Mouse (Mus musculus): ENCODE results near the gene Rad54l. TPM values are rescaled to one million over a fixed set of nuclear protein-coding genes. Genes with fewer than 3 reads are reported as not detected.
A peak's percentile ranks its signal among the peaks of the same experiment; 100 is the strongest.

The Rad54l gene
- 22.4 and 25.9 TPM in 2 replicates for polyA plus RNA-seq (2011; ENCODE audit: insufficient read depth, insufficient read length, low replicate concordance, missing spikeins)

DNA sequence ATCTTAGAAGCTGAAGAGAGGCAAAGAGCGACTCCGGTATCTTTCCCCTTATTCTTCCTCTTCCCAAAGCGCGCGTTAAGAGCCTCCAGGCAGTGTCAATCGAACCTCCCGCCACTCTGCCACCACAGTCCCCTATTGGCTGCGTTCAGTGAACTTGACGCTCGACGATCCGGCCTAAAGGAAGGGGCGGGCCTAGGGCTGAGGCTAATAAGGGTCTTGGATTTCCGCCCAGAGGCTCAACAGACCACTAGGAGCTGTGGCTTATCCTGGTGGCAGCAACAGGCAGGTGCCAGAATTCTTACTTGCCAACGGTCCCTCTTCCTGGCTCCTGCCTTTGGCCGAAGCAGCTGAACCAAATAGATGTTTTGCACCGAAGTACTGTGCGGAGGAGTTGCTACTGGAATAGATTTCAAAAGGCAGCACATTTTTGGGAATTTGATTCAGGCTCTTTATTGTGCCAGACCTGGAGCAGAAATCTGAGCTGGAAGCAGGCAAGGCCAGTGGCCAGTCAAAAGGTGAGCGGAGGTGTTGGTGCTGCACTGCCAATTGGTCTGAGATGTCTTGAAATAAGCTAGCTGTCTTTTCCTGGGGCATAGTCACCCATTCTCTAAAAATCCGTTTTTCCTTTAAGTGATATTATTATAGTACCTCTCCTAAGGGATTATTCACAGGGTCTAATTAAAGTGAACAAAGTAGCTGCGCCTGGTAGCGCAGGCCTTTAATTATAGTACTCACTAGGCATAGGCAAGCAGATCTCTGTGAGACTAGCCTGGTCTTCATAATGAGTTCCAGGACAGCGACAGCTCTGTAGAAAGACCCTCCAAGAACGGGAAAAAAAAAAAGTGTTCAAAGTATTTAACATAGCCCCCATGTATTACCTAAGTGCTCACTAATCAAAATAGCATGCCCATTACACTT lies at the start of gene Rad54l, which contains the start of gene Pomgnt1:
TSS of gene Rad54l (minus strand) at position 89 of the 918 bp plus-strand sequence.
TSS of gene Pomgnt1 (plus strand) at position 239 of the 918 bp plus-strand sequence.
- peak within 1 kb of the TSS; percentile 8; the same call in 1 of the 2 replicates for H3K27ac ChIP-seq (ENCODE audit: control insufficient read depth, insufficient read depth, low read depth, low read length, poor library complexity)
- WGBS, result 3% methylated on average over 24 of the region's 24 CpGs
- H3K4me3 ChIP-seq (replicated peaks; ENCODE audit: control insufficient read depth, low read depth, low read length), result peak within 1 kb of the TSS; percentile 74
- TF ChIP-seq POLR2A (IDR thresholded peaks at IDR 0.05; ENCODE audit: borderline replicate concordance, control insufficient read depth, low read depth, low read length), result peak; percentile 38; the same call in 1 of the 2 replicates
- 0 out of 2 replicates have a peak, but pooled peaks have one; percentile 11 for TF ChIP-seq CTCF (IDR thresholded peaks at IDR 0.05; ENCODE audit: control insufficient read depth, insufficient read depth, low read length)
- no peaks in the 10 kb centered on the region; the same call in none of the 2 replicates for H3K4me1 ChIP-seq (ENCODE audit: control insufficient read depth, insufficient read depth, low read length)

DNA sequence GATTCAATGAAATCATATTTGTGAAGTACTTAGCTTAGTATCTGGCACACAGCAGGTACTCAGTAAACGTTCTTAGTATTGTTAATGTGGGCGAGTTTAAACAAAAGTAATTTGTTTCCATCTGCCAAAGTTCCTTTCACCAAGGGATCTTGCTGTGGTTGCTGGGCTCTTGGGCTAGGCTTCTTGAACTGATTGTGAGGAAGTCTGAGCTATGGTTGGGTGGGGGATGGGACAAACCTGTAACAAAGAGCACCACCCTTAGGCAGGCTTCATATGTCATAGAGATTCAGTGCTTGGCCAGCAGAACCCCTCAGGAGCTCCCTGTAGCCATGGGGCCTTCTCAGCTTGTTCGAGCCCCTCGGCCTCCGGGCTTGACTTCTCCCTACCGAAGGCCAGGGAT lies 49.6 kb upstream of the Rad54l start, which contains the start of the genes 1700042G07Rik and Gm49337:
TSS of gene 1700042G07Rik (plus strand) at position 301 of the 400 bp plus-strand sequence.
TSS of gene Gm49337 (plus strand) at position 313 of the 400 bp plus-strand sequence.
- Histone ChIP-seq H3K4me1 (ENCODE audit: control insufficient read depth, insufficient read depth, low read length) (peaks cover 5% of the 10 kb centered on the region), H3K4me3 (replicated peaks; ENCODE audit: control insufficient read depth, low read depth, low read length) (no peak within 1 kb of the TSS), H3K27ac (ENCODE audit: control insufficient read depth, insufficient read depth, low read depth, low read length, poor library complexity) (no peak within 1 kb of the TSS)
- TF ChIP-seq CTCF (IDR thresholded peaks at IDR 0.05; ENCODE audit: control insufficient read depth, insufficient read depth, low read length), result no peak
- TF ChIP-seq POLR2A (IDR thresholded peaks at IDR 0.05; ENCODE audit: borderline replicate concordance, control insufficient read depth, low read depth, low read length), result no peak
- 79% methylated on average over 6 of the region's 6 CpGs for WGBS

DNA sequence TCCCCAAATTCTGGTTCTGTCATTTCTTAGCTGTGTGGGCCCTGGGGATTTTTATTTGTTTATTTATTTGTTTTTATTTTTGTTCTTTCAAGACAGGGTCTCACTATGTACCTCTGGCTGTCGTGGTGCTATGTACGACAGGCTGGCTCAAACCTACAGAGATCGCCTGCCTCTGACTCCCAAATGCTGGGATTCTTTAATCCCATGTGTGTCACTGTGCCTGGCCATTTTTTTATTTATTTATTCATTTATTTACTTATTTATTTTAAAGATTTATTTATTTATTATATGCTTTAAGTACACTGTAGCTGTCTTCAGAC lies 45.8 kb upstream of the Rad54l start:
- TF ChIP-seq CTCF (IDR thresholded peaks at IDR 0.05; ENCODE audit: control insufficient read depth, insufficient read depth, low read length), result no peak
- no peak for TF ChIP-seq POLR2A (IDR thresholded peaks at IDR 0.05; ENCODE audit: borderline replicate concordance, control insufficient read depth, low read depth, low read length)
- 69% methylated on average over 3 of the region's 3 CpGs for WGBS
- Histone ChIP-seq H3K27ac (ENCODE audit: control insufficient read depth, insufficient read depth, low read depth, low read length, poor library complexity) (no peak overlapping the region), H3K4me1 (ENCODE audit: control insufficient read depth, insufficient read depth, low read length) (peaks cover 2% of the 10 kb centered on the region), H3K4me3 (replicated peaks; ENCODE audit: control insufficient read depth, low read depth, low read length) (no peak overlapping the region)

DNA sequence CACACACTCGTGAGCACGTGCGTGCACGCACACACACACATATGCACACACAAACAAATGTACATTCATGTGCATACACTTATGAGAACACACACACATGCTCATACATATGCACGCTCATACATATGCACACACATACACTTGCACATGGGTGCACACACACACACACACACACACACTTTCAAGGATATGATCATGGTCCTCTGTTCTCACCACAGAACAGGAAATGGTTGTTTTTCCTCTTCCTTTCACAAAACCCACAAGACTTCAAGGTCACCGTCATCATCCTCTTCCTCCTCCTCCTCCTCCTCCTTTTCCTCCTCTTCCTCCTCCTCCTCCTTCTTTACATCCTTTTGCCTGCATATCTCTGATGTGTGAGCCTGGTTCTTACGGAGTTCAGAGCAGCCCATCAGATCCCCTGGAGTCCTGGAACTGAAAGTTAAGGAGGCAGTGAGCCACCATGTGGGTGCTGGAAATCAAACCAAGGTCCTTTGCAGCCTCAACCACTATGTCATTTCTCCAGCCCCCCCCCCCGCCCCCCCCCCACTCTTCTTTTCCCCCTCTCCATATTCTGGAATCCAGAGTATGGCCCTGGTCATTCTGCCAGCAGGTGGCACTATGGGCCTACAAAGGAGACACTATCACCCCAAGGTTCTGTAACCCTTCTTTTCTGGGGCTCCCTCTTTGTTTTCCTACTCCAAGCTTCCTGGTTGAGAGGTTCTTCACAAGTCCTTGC lies 45.3 kb upstream of the Rad54l start:
- H3K4me1 ChIP-seq (ENCODE audit: control insufficient read depth, insufficient read depth, low read length), result peaks cover 2% of the 10 kb centered on the region
- TF ChIP-seq CTCF (IDR thresholded peaks at IDR 0.05; ENCODE audit: control insufficient read depth, insufficient read depth, low read length) (peak; percentile 69), POLR2A (IDR thresholded peaks at IDR 0.05; ENCODE audit: borderline replicate concordance, control insufficient read depth, low read depth, low read length) (no peak)
- H3K27ac ChIP-seq (ENCODE audit: control insufficient read depth, insufficient read depth, low read depth, low read length, poor library complexity), result no peak overlapping the region
- WGBS, result 46% methylated on average over 8 of the region's 8 CpGs
- no peak overlapping the region for H3K4me3 ChIP-seq (replicated peaks; ENCODE audit: control insufficient read depth, low read depth, low read length)

DNA sequence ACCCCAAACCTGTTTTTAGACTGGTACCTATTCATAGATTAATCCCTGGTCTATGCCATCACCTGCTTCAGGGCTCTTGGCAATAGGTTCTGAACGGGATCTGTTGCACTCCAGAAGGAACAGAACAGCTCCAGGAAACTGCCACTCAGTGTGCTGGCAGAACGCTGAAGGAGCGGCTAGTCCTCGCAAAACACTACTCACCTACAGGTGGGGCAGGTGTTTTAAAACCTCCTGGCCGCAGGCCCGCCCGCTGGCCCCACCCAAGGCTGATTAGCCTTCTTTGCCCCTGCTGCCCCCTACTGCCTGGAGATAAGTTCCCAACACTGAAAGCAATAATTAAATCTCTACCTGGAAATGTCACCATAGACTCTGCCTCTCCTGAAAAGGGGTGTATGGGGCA lies 43.9 kb upstream of the Rad54l start, which contains the start of gene Tspan1:
TSS of gene Tspan1 (minus strand) at position 198 of the 400 bp plus-strand sequence.
- H3K4me3 ChIP-seq (replicated peaks; ENCODE audit: control insufficient read depth, low read depth, low read length), result no peak within 1 kb of the TSS
- WGBS, result 39% methylated on average over 7 of the region's 7 CpGs
- peaks cover 2% of the 10 kb centered on the region for H3K4me1 ChIP-seq (ENCODE audit: control insufficient read depth, insufficient read depth, low read length)
- H3K27ac ChIP-seq (ENCODE audit: control insufficient read depth, insufficient read depth, low read depth, low read length, poor library complexity), result no peak within 1 kb of the TSS
- TF ChIP-seq POLR2A (IDR thresholded peaks at IDR 0.05; ENCODE audit: borderline replicate concordance, control insufficient read depth, low read depth, low read length) (no peak), CTCF (IDR thresholded peaks at IDR 0.05; ENCODE audit: control insufficient read depth, insufficient read depth, low read length) (no peak)

DNA sequence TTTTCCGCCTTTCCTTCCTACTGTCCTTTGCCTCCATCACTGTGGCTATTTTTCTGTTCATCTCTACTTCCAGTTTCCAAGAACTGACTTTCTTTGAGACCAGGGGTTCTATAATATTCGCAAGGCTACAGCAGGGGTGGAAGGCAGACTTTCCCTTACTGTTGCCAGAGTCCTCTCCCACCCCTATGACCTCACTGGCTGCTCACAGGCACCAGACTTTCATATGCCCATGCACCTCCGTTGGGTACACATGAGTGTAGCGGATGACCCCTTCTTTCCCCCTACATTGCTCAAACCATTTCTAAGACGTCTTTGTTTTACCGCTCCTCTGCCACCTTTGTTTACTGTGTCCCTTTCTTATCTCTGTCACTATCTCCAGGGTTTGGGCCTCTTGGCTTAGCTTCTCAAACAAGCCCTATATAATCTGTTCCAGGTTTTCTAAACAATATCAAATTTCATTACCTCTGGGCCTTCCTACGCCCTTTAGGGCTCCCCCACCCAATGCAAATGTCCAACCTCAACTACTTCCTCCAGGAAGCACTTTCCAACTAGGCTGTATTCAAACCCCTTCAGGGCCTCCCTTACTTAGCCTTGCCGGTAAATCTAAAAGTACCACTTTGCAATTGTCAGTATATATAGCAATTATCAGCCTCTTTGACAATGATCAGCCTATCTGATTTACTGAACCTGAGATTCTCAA lies 42.4 kb upstream of the Rad54l start:
- WGBS, result 53% methylated on average over 8 of the region's 8 CpGs
- H3K4me3 ChIP-seq (replicated peaks; ENCODE audit: control insufficient read depth, low read depth, low read length), result no peak overlapping the region

DNA sequence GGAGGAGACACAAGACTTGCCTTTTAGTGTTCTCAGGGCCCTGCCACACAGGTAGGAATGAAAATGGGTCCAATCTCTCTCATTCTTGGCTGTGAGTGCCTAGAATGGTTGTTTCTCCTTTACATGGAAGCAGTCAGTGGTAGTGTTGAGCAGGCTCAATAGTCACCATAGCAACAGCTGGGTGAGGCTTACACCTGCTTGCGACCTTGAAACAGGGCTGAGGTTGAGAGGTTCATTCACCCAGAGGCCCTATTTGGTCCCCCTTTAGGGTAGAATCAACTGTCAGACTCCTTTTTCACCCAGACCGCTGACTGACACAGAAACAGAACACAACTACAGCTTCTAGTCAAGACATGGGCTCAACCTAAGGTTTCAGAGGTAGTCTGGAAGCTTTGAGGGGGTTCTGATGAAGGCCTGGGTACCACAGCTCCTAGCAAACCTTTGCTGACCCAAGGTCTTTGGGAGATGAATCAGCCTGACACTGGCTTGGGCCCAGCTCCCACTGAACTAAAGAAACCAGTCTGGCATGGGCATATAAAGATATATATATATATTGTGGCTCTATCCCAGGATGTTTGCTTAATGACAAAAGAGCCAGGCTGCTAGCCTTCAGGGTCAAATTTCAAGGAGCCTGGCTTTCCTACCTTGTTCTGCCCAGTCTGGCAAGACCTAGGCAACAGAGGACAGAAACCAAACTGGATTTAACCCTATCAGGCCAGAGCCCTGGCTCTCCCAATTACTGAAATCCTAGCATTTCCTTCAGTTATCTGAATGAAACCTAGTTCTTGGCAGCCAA lies 41.5 kb upstream of the Rad54l start:
- 80% methylated on average over 2 of the region's 2 CpGs for WGBS
- H3K4me1 ChIP-seq (ENCODE audit: control insufficient read depth, insufficient read depth, low read length), result peaks cover 2% of the 10 kb centered on the region
- H3K4me3 ChIP-seq (replicated peaks; ENCODE audit: control insufficient read depth, low read depth, low read length), result no peak overlapping the region
- H3K27ac ChIP-seq (ENCODE audit: control insufficient read depth, insufficient read depth, low read depth, low read length, poor library complexity), result no peak overlapping the region
- TF ChIP-seq POLR2A (IDR thresholded peaks at IDR 0.05; ENCODE audit: borderline replicate concordance, control insufficient read depth, low read depth, low read length), result no peak
- TF ChIP-seq CTCF (IDR thresholded peaks at IDR 0.05; ENCODE audit: control insufficient read depth, insufficient read depth, low read length), result no peak

More for the DNA sequence above, 42.4 kb upstream of the Rad54l start:
- H3K27ac ChIP-seq (ENCODE audit: control insufficient read depth, insufficient read depth, low read depth, low read length, poor library complexity), result no peak overlapping the region
- peaks cover 2% of the 10 kb centered on the region for H3K4me1 ChIP-seq (ENCODE audit: control insufficient read depth, insufficient read depth, low read length)
- TF ChIP-seq POLR2A (IDR thresholded peaks at IDR 0.05; ENCODE audit: borderline replicate concordance, control insufficient read depth, low read depth, low read length) (no peak), CTCF (IDR thresholded peaks at IDR 0.05; ENCODE audit: control insufficient read depth, insufficient read depth, low read length) (no peak)
